Mouse (Mus musculus): ENCODE measurements at regions not wholly inside any gene's neighbourhood (a gene's known extent, or its start where the extent isn't known, plus 50 kb on each side); places are given as distances from the start of the nearest gene placed in this dataset.

GRCm38 (mm10) chr6:89066588-89066987 lies 164.5 kb downstream of the Tpra1 start:
- Histone ChIP-seq H3K36me3 (no peaks in the 10 kb centered on the region), H3K9me3 (no peaks in the 10 kb centered on the region), H3K4me1 (replicated peaks) (peaks cover 17% of the 10 kb centered on the region), H3K4me3 (replicated peaks) (no peak overlapping the region), H3K9ac (replicated peaks) (no peak overlapping the region), H3K27me3 (no peaks in the 10 kb centered on the region), H3K27ac (no peak overlapping the region), H3K4me2 (replicated peaks) (no peak overlapping the region)
- ATAC-seq, result no peak
- WGBS, result 25% methylated on average over 5 of the region's 5 CpGs

GRCm38 (mm10) chr6:89068286-89068685 lies 166.2 kb downstream of the Tpra1 start:
- Histone ChIP-seq H3K4me3 (replicated peaks) (no peak overlapping the region), H3K36me3 (no peaks in the 10 kb centered on the region), H3K27me3 (no peaks in the 10 kb centered on the region), H3K27ac (no peak overlapping the region), H3K9ac (replicated peaks) (no peak overlapping the region), H3K4me2 (replicated peaks) (no peak overlapping the region), H3K4me1 (replicated peaks) (peaks cover 33% of the 10 kb centered on the region), H3K9me3 (no peaks in the 10 kb centered on the region)
- 93% methylated on average over 5 of the region's 5 CpGs for WGBS
- ATAC-seq, result no peak

- 52% methylated on average over 5 of the region's 5 CpGs for WGBS
- Histone ChIP-seq H3K36me3 (no peaks in the 10 kb centered on the region), H3K27me3 (no peaks in the 10 kb centered on the region), H3K4me3 (replicated peaks) (no peak overlapping the region), H3K4me1 (replicated peaks) (peaks cover 34% of the 10 kb centered on the region), H3K27ac (0 out of 2 replicates have a peak overlapping the region, but pooled peaks have one; percentile 25), H3K4me2 (replicated peaks) (no peak overlapping the region), H3K9me3 (no peaks in the 10 kb centered on the region), H3K9ac (replicated peaks) (no peak overlapping the region)
- no peak for ATAC-seq
Observed at GRCm38 (mm10) chr6:89069108-89069507, 167.1 kb downstream of the Tpra1 start.

- no peak overlapping the region for H3K9ac ChIP-seq (replicated peaks)
- peaks cover 25% of the 10 kb centered on the region for H3K4me1 ChIP-seq (replicated peaks)
- no peak overlapping the region for H3K4me3 ChIP-seq (replicated peaks)
- no peak overlapping the region for H3K4me2 ChIP-seq (replicated peaks)
- H3K27ac ChIP-seq, result no peak overlapping the region
- WGBS, result 19% methylated on average over 3 of the region's 3 CpGs
- ATAC-seq, result no peak
- no peaks in the 10 kb centered on the region for H3K9me3 ChIP-seq
- H3K36me3 ChIP-seq, result no peaks in the 10 kb centered on the region
- no peaks in the 10 kb centered on the region for H3K27me3 ChIP-seq
Observed at GRCm38 (mm10) chr6:89070011-89070410, 168.0 kb downstream of the Tpra1 start.

GRCm38 (mm10) chr6:89071766-89072165 lies 169.7 kb downstream of the Tpra1 start:
- H3K9me3 ChIP-seq, result no peaks in the 10 kb centered on the region
- no peak overlapping the region for H3K9ac ChIP-seq (replicated peaks)
- H3K36me3 ChIP-seq, result no peaks in the 10 kb centered on the region
- 13% methylated on average over 2 of the region's 2 CpGs for WGBS
- H3K4me1 ChIP-seq (replicated peaks), result peaks cover 24% of the 10 kb centered on the region
- H3K27me3 ChIP-seq, result no peaks in the 10 kb centered on the region
- H3K4me3 ChIP-seq (replicated peaks), result no peak overlapping the region
- H3K4me2 ChIP-seq (replicated peaks), result no peak overlapping the region
- peak; percentile 18; the same call in 1 of the 2 replicates for ATAC-seq
- H3K27ac ChIP-seq, result no peak overlapping the region

GRCm38 (mm10) chr6:89072569-89072968 lies 170.5 kb downstream of the Tpra1 start:
- H3K9ac ChIP-seq (replicated peaks), result no peak overlapping the region
- no peak overlapping the region for H3K4me2 ChIP-seq (replicated peaks)
- 49% methylated on average over 2 of the region's 2 CpGs for WGBS
- no peaks in the 10 kb centered on the region for H3K27me3 ChIP-seq
- H3K4me1 ChIP-seq (replicated peaks), result peaks cover 24% of the 10 kb centered on the region
- H3K36me3 ChIP-seq, result no peaks in the 10 kb centered on the region
- H3K4me3 ChIP-seq (replicated peaks), result no peak overlapping the region
- ATAC-seq, result no peak
- H3K27ac ChIP-seq, result no peak overlapping the region
- H3K9me3 ChIP-seq, result no peaks in the 10 kb centered on the region

GRCm38 (mm10) chr6:89081624-89082300 lies 179.7 kb downstream of the Tpra1 start:
- no peaks in the 10 kb centered on the region for H3K36me3 ChIP-seq
- H3K9ac ChIP-seq (replicated peaks), result no peak overlapping the region
- no peak for ATAC-seq

GRCm38 (mm10) chr6:89084437-89084836 lies 182.4 kb downstream of the Tpra1 start:
- ATAC-seq, result no peak
- no peak overlapping the region for H3K4me3 ChIP-seq (replicated peaks)
- no peak overlapping the region for H3K9ac ChIP-seq (replicated peaks)
- H3K4me2 ChIP-seq (replicated peaks), result no peak overlapping the region
- H3K9me3 ChIP-seq, result no peaks in the 10 kb centered on the region
- H3K36me3 ChIP-seq, result no peaks in the 10 kb centered on the region
- no peaks in the 10 kb centered on the region for H3K27me3 ChIP-seq
- no peak overlapping the region for H3K27ac ChIP-seq
- no peaks in the 10 kb centered on the region for H3K4me1 ChIP-seq (replicated peaks)
- 95% methylated on average over 3 of the region's 3 CpGs for WGBS

More at GRCm38 (mm10) chr6:89081624-89082300, 179.7 kb downstream of the Tpra1 start:
- H3K4me1 ChIP-seq (replicated peaks), result no peaks in the 10 kb centered on the region
- WGBS, result 68% methylated on average over 6 of the region's 6 CpGs
- no peaks in the 10 kb centered on the region for H3K9me3 ChIP-seq
- H3K27me3 ChIP-seq, result no peaks in the 10 kb centered on the region
- no peak overlapping the region for H3K4me3 ChIP-seq (replicated peaks)
- no peak overlapping the region for H3K4me2 ChIP-seq (replicated peaks)
- H3K27ac ChIP-seq, result no peak overlapping the region

- no peaks in the 10 kb centered on the region for H3K9me3 ChIP-seq
- H3K4me1 ChIP-seq (replicated peaks), result no peaks in the 10 kb centered on the region
- H3K27me3 ChIP-seq, result no peaks in the 10 kb centered on the region
- 84% methylated on average over 6 of the region's 6 CpGs for WGBS
- no peak for ATAC-seq
- H3K36me3 ChIP-seq, result no peaks in the 10 kb centered on the region
- no peak overlapping the region for H3K4me3 ChIP-seq (replicated peaks)
- no peak overlapping the region for H3K4me2 ChIP-seq (replicated peaks)
- H3K9ac ChIP-seq (replicated peaks), result no peak overlapping the region
- H3K27ac ChIP-seq, result no peak overlapping the region
Observed at GRCm38 (mm10) chr6:89085151-89085550, 183.1 kb downstream of the Tpra1 start.

GRCm38 (mm10) chr6:89087620-89088019 lies 185.6 kb downstream of the Tpra1 start:
- no peak overlapping the region for H3K4me3 ChIP-seq (replicated peaks)
- no peak overlapping the region for H3K4me2 ChIP-seq (replicated peaks)
- H3K9ac ChIP-seq (replicated peaks), result no peak overlapping the region
- WGBS, result 73% methylated on average over 4 of the region's 4 CpGs
- H3K9me3 ChIP-seq, result no peaks in the 10 kb centered on the region
- H3K27me3 ChIP-seq, result no peaks in the 10 kb centered on the region
- no peaks in the 10 kb centered on the region for H3K36me3 ChIP-seq
- H3K27ac ChIP-seq, result no peak overlapping the region
- no peaks in the 10 kb centered on the region for H3K4me1 ChIP-seq (replicated peaks)
- no peak for ATAC-seq

- ATAC-seq, result no peak
- Histone ChIP-seq H3K9me3 (no peaks in the 10 kb centered on the region), H3K27ac (no peak overlapping the region), H3K9ac (replicated peaks) (no peak overlapping the region), H3K36me3 (no peaks in the 10 kb centered on the region), H3K4me3 (replicated peaks) (no peak overlapping the region), H3K4me2 (replicated peaks) (no peak overlapping the region), H3K27me3 (no peaks in the 10 kb centered on the region), H3K4me1 (replicated peaks) (no peaks in the 10 kb centered on the region)
- 92% methylated on average over 5 of the region's 5 CpGs for WGBS
Observed at GRCm38 (mm10) chr6:89090096-89090495, 188.0 kb downstream of the Tpra1 start.

GRCm38 (mm10) chr6:89095911-89096310 lies 193.9 kb downstream of the Tpra1 start:
- H3K4me1 ChIP-seq (replicated peaks), result no peaks in the 10 kb centered on the region
- no peaks in the 10 kb centered on the region for H3K36me3 ChIP-seq
- H3K27me3 ChIP-seq, result no peaks in the 10 kb centered on the region
- no peaks in the 10 kb centered on the region for H3K9me3 ChIP-seq
- H3K4me3 ChIP-seq (replicated peaks), result no peak overlapping the region
- WGBS, result 95% methylated on average over 14 of the region's 14 CpGs
- no peak overlapping the region for H3K4me2 ChIP-seq (replicated peaks)
- no peak overlapping the region for H3K9ac ChIP-seq (replicated peaks)
- no peak for ATAC-seq
- no peak overlapping the region for H3K27ac ChIP-seq

GRCm38 (mm10) chr6:89097531-89097930 lies 195.5 kb downstream of the Tpra1 start:
- H3K9me3 ChIP-seq, result no peaks in the 10 kb centered on the region
- ATAC-seq, result no peak
- no peaks in the 10 kb centered on the region for H3K4me1 ChIP-seq (replicated peaks)
- no peak overlapping the region for H3K4me3 ChIP-seq (replicated peaks)
- H3K36me3 ChIP-seq, result no peaks in the 10 kb centered on the region
- no peak overlapping the region for H3K9ac ChIP-seq (replicated peaks)
- H3K27me3 ChIP-seq, result no peaks in the 10 kb centered on the region
- no peak overlapping the region for H3K4me2 ChIP-seq (replicated peaks)
- H3K27ac ChIP-seq, result no peak overlapping the region
- WGBS, result 91% methylated on average over 8 of the region's 8 CpGs

All from midbrain, embryonic 13.5 days (tissue).